Mouse (Mus musculus) gastrocnemius, adult 8-10 months (tissue): ENCODE measurements around the gene Sc5d. TPM values are rescaled to one million over a fixed set of nuclear protein-coding genes. Genes with fewer than 3 reads are reported as not detected.

Experiments used
- total RNA-seq, 4 experiments: library from RNA; stranded (reverse); gene quantifications; 2 replicates each; pipeline ENCODE4 v1.2.4; 2022

The Sc5d gene
- total RNA-seq, 4 experiments from 2014 or later: 21.0 to 25.9 (median 23.6) TPM

Other genes with a start within 250 kb of the Sc5d start
- gene Sorl1, start 140.0 kb downstream of the Sc5d start, total RNA-seq: 10 to 100 TPM; 39.8 to 51.3 (median 42.6) TPM
- under 1 TPM; 0.31 to 0.51 (median 0.33) TPM for gene Tecta, start 135.7 kb upstream of the Sc5d start, total RNA-seq
- gene Tbcel, start 243.6 kb upstream of the Sc5d start, total RNA-seq: 10 to 100 TPM; 15.1 to 18.0 (median 16.9) TPM